Mouse (Mus musculus) intestine, embryonic 16.5 days (tissue): ENCODE data around the gene Rtn4rl1. TPM values are rescaled to one million over a fixed set of nuclear protein-coding genes. Genes with fewer than 3 reads are reported as not detected.

Experiments
- ATAC-seq: fragments of 200-750 bp; cut with Nextera tagmentation; 2 replicates; pipeline ENCODE4 v1.8.0; 2017; ENCODE audit warnings: moderate TSS enrichment, moderate library complexity
- H3K27ac ChIP-seq: fragments of 300-500 bp; sonication (generic); 2 replicates; pipeline ENCODE4 v1.5.1; 2014; ENCODE audit warnings: mild to moderate bottlenecking, low read length
- H3K27me3 ChIP-seq: fragments of 300-500 bp; sonication (generic); replicated peaks from 2 replicates; pipeline ENCODE4 v1.6.1; 2014; ENCODE audit warnings: low read length, control low read depth, mixed read lengths; ENCODE audit not compliant: control insufficient read depth, insufficient read depth
- H3K36me3 ChIP-seq: fragments of 300-500 bp; sonication (generic); 2 replicates; pipeline ENCODE4 v1.6.1; 2014; ENCODE audit warnings: low read length, control low read depth; ENCODE audit not compliant: control insufficient read depth, insufficient read depth
- H3K4me1 ChIP-seq: fragments of 300-500 bp; sonication (generic); 2 replicates; pipeline ENCODE4 v1.6.1; 2014; ENCODE audit warnings: low read length, control low read depth, mixed read lengths; ENCODE audit not compliant: control insufficient read depth, insufficient read depth
- H3K4me2 ChIP-seq: fragments of 300-500 bp; sonication (generic); 2 replicates; pipeline ENCODE4 v1.6.1; 2014; ENCODE audit warnings: low read depth, low read length, control low read depth
- H3K4me3 ChIP-seq: fragments of 300-500 bp; sonication (generic); 2 replicates; pipeline ENCODE4 v1.5.1; 2014; ENCODE audit warnings: mild to moderate bottlenecking, low read length
- H3K9ac ChIP-seq: fragments of 300-500 bp; sonication (generic); 2 replicates; pipeline ENCODE4 v1.6.1; 2014; ENCODE audit warnings: low read depth, low read length
- H3K9me3 ChIP-seq: fragments of 300-500 bp; sonication (generic); 2 replicates; pipeline ENCODE4 v1.6.1; 2016; ENCODE audit warnings: low read length, control low read depth; ENCODE audit not compliant: control insufficient read depth
- WGBS: fragments of 180-500 bp; shearing (Covaris S2); extraction: QIAGEN DNeasy Blood & Tissue Kit; methylation state at CpG from one replicate; pipeline ENCODE4 v1.1.7; 2014; 5-methylcytosine and 5-hydroxymethylcytosine counted together
- microRNA counts: library from miRNA; unstranded; fragments of <30 nt; microRNA quantifications from one replicate; lab custom pipeline; 2016
- microRNA-seq: library from miRNA; unstranded; fragments of <30 nt; microRNA quantifications from one replicate; pipeline ENCODE4, GENCODE M21; 2016
- polyA plus RNA-seq: library from polyadenylated mRNA; unstranded; fragments of >200 nt; fragmentation: Nextera tagmentation; extraction: Ambion mirVana; gene quantifications from 2 replicates; pipeline ENCODE4 v1.2.1, GENCODE M21; 2015

Gene Rtn4rl1
- polyA plus RNA-seq, 1 experiment from 2014 or later = 1.5 TPM

DNA sequence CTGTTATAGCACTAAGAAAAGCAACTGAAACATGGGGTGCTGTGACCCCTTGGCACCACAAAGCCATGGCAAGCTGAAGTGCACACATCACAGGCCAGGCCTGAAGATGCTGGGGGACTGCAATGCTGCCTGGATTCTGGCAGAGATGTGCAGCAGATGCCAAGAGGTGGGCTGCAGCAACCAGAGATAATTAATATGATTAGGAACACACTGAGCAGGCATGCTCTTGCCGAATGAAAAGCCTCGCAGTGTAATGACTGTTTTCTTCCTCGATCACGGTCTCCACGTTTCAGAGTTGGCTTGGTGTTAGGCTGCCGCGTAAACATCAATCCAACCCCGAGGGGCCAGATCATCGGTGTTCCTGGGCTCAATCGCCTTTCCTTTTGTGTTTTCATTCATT lies 106.2 kb downstream of the Rtn4rl1 start:
- Histone ChIP-seq H3K4me1 (0 out of 2 replicates have a peak, but pooled peaks cover 4% of the 10 kb centered on the region), H3K9ac (no peak overlapping the region), H3K27me3 (no peaks in the 10 kb centered on the region), H3K4me3 (no peak overlapping the region), H3K36me3 (peaks cover 4% of the 10 kb centered on the region; the same call in 1 of the 2 replicates), H3K27ac (no peak overlapping the region), H3K9me3 (no peaks in the 10 kb centered on the region), H3K4me2 (no peak overlapping the region)
- ATAC-seq = no peak
- 84% methylated on average over 10 of the region's 10 CpGs for WGBS

DNA sequence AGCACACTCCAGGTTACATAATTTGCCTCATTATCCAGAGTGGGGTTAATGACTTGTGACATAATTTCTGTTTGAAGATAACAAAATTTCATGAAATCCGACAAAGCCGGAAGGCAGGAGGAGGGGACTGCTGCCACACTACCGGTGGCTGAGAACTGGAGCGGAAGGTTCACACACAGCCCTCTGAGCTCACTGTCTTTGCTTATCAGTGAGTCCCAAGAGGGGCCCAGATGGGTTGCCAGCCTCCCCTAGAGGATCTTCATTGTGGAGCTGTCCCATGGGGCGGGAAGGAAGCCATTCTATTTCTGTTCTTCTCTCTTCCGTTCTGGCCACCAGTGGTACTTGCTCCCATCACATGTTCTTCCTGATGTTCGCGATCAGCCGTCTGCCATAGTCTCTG lies 107.4 kb downstream of the Rtn4rl1 start:
- no peak overlapping the region for H3K4me2 ChIP-seq
- H3K4me1 ChIP-seq = no peaks in the 10 kb centered on the region
- no peaks in the 10 kb centered on the region for H3K9me3 ChIP-seq
- no peak overlapping the region for H3K27ac ChIP-seq
- peaks cover 4% of the 10 kb centered on the region for H3K36me3 ChIP-seq
- H3K4me3 ChIP-seq = no peak overlapping the region
- H3K9ac ChIP-seq = no peak overlapping the region
- no peak for ATAC-seq
- WGBS = 85% methylated on average over 9 of the region's 9 CpGs
- H3K27me3 ChIP-seq = no peaks in the 10 kb centered on the region

DNA sequence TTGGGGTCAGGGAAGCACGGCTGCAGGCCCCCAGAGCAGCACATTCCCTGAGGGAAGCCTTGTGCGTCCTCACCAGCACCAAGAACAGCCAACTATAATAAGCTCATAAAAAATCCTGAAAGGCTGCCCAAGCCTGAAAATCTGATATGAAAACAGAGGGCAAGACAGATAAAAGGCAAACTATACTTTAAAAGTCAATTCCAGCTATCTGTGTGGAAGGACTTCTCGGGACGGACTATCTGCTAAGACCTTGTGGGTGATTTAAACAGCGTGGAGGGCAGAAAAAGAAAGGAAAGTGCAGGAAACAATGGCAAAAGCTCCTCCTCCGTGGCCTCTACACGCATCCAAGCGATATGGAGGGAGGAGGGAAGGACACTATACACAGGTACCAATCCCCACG lies 111.2 kb downstream of the Rtn4rl1 start:
- H3K9ac ChIP-seq = no peak overlapping the region
- no peak overlapping the region for H3K4me2 ChIP-seq
- 77% methylated on average over 9 of the region's 9 CpGs for WGBS
- H3K27me3 ChIP-seq = no peaks in the 10 kb centered on the region
- H3K4me1 ChIP-seq = no peaks in the 10 kb centered on the region
- H3K36me3 ChIP-seq = peaks cover 14% of the 10 kb centered on the region
- no peak for ATAC-seq
- H3K9me3 ChIP-seq = no peaks in the 10 kb centered on the region
- H3K4me3 ChIP-seq = no peak overlapping the region
- no peak overlapping the region for H3K27ac ChIP-seq

DNA sequence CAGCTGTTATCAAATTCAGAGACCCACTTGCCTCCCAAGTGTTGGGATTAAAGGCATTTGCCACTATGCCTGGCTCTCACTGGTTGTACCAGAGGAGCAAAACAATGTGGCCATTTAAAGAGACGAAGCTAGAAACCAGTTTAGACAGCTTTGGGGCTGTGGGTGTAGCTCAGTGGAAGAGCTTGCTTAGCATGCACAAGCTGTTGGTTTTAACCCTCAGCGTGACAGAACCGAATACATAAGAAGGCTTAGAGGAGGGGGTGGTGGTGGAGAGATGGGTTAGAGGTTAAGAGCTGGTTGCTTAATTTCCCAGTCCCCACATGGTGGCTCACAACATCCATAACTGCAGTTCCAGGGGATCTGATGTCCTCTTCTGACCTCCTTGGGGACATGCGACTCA lies 115.1 kb downstream of the Rtn4rl1 start:
- no peak overlapping the region for H3K9ac ChIP-seq
- H3K27me3 ChIP-seq = no peaks in the 10 kb centered on the region
- no peaks in the 10 kb centered on the region for H3K4me1 ChIP-seq
- H3K4me3 ChIP-seq = no peak overlapping the region
- WGBS = 91% methylated on average over 4 of the region's 4 CpGs
- no peaks in the 10 kb centered on the region for H3K9me3 ChIP-seq
- no peak for ATAC-seq
- H3K36me3 ChIP-seq = peaks cover 22% of the 10 kb centered on the region
- no peak overlapping the region for H3K27ac ChIP-seq
- no peak overlapping the region for H3K4me2 ChIP-seq

DNA sequence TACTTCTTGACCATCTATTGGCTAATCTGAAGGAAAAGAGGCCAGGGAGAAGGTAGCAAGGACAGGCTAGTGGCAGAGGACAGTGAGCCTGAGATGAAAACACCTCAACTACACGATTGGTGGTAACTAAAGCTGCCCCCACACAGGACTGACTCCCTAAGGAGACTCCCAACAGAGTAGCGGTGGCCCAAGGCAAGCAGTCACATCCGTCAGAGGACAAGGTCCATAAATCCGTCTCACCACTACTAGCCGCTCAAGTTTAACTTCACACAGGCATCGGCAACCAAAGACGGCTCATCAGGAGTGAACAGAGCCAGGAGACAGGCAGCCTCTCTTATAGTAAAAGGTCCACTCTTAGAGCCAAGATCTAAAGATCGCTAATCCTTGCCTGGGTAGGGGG lies 117.2 kb downstream of the Rtn4rl1 start:
- Histone ChIP-seq H3K36me3 (peaks cover 22% of the 10 kb centered on the region), H3K4me3 (no peak overlapping the region), H3K27me3 (no peaks in the 10 kb centered on the region), H3K4me2 (no peak overlapping the region), H3K27ac (no peak overlapping the region), H3K9me3 (no peaks in the 10 kb centered on the region), H3K9ac (no peak overlapping the region), H3K4me1 (no peaks in the 10 kb centered on the region)
- WGBS = 89% methylated on average over 8 of the region's 8 CpGs
- no peak for ATAC-seq

DNA sequence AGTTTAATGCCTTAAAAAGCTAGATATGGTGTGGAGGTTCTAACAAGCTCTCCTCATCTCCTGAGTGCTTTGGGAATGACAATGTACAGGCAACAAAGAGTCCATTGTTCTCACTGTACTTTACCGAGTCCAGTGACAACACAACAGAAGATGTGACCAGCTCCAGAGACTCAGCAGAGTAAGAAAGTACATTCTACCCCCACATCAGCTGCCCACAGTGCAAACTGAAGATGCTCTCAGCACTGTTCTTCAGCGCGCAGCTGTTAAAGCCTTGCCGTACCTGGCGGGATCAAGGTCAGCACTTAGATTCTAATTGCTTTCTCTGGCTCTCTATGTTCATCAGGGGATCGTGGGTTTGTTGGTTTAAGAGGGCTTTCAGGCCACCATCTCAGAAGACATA lies 118.2 kb downstream of the Rtn4rl1 start:
- ATAC-seq = no peak
- Histone ChIP-seq H3K9ac (no peak overlapping the region), H3K27ac (no peak overlapping the region), H3K36me3 (peaks cover 21% of the 10 kb centered on the region), H3K4me1 (no peaks in the 10 kb centered on the region), H3K27me3 (no peaks in the 10 kb centered on the region), H3K4me2 (no peak overlapping the region), H3K9me3 (no peaks in the 10 kb centered on the region), H3K4me3 (no peak overlapping the region)
- WGBS = 89% methylated on average over 6 of the region's 6 CpGs

DNA sequence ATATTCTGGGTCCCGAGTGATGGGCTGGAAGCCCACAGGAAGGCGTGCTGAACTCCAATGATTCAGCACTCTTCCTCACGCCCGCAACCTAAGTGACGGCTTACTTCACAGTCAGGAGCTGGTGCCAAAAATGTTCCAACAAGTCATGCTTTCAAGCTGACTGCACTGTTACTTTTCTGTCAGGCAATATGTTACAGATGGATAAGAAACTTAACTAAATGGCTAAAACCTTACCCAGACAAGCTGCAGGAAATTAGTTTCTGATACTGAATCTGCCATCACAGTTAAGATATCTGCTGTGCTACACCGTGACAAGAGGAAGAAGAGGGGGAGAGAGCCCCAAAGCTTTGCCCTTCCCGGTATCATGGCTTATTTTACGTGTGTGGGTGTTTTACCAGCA lies 120.3 kb downstream of the Rtn4rl1 start:
- no peak for ATAC-seq
- no peaks in the 10 kb centered on the region for H3K9me3 ChIP-seq
- peaks cover 14% of the 10 kb centered on the region for H3K36me3 ChIP-seq
- 91% methylated on average over 8 of the region's 8 CpGs for WGBS
- peaks cover 5% of the 10 kb centered on the region for H3K4me1 ChIP-seq
- H3K4me2 ChIP-seq = no peak overlapping the region
- no peak overlapping the region for H3K9ac ChIP-seq
- H3K27ac ChIP-seq = no peak overlapping the region
- H3K27me3 ChIP-seq = no peaks in the 10 kb centered on the region
- H3K4me3 ChIP-seq = no peak overlapping the region

MicroRNAs within 50 kb of the gene (microRNA counts, 519-probe panel; counts per million panel counts)
- microRNA mmu-miR-132 (lab: Ali Mortazavi, UCI) = 2,564 counts per million, percentile 63 among the panel's probes with 10 or more counts
- microRNA mmu-miR-212 (lab: Ali Mortazavi, UCI) = 726 counts per million, percentile 2 among the panel's probes with 10 or more counts

Small RNA genes lying within 50 kb of the gene (microRNA-seq; reads per million reads assigned to microRNA genes)
- 271 reads per million, percentile 61 among the genes with 10 or more reads in this experiment for gene Mir132
- gene Mir212 = 32.8 reads per million, percentile 35 among the genes with 10 or more reads in this experiment

Other genes with a start within 250 kb of the Rtn4rl1 start
- gene Hic1, start 24.3 kb upstream of the Rtn4rl1 start, polyA plus RNA-seq = 7.1 and 8.6 TPM in 2 replicates
- 18.7 and 23.9 TPM in 2 replicates for gene Ovca2, start 14.9 kb upstream of the Rtn4rl1 start, polyA plus RNA-seq
- 20.3 and 22.7 TPM in 2 replicates for gene Dph1, start 2.5 kb upstream of the Rtn4rl1 start, polyA plus RNA-seq
- 82.8 and 91.9 TPM in 2 replicates for gene Rpa1, start 154.5 kb downstream of the Rtn4rl1 start, polyA plus RNA-seq
- 7.2 and 8.2 TPM in 2 replicates for gene Smyd4, start 154.7 kb downstream of the Rtn4rl1 start, polyA plus RNA-seq
- gene Serpinf1, start 228.9 kb downstream of the Rtn4rl1 start, polyA plus RNA-seq = 32.4 and 38.7 TPM in 2 replicates
- gene Serpinf2, start 245.8 kb downstream of the Rtn4rl1 start, polyA plus RNA-seq = 23.2 and 32.8 TPM in 2 replicates